Mouse (Mus musculus) small intestine, adult 2 months (tissue): ENCODE results near the gene Myh7.

Source experiments
- CTCF ChIP-seq: fragments of 200-500 bp; IDR thresholded peaks from 2 replicates; pipeline ENCODE4 v1.5.1; 2012; ENCODE audit warnings: low read depth, mild to moderate bottlenecking, control low read depth, inconsistent platforms, low read length, moderate library complexity, mixed read lengths; ENCODE audit not compliant: insufficient replicate concordance, insufficient read length; ENCODE audit errors: extremely low read depth
- POLR2A ChIP-seq: fragments of 200-500 bp; IDR thresholded peaks from 2 replicates; pipeline ENCODE4 v1.6.1; 2012; ENCODE audit warnings: low read depth, mild to moderate bottlenecking, control low read depth, inconsistent platforms, low read length, moderate library complexity

- no peak for TF ChIP-seq CTCF
- TF ChIP-seq POLR2A, result no peak
Measured at GRCm38 (mm10) chr14:54992196-54992595, 2.2 kb downstream of the Myh7 start.
